Mouse (Mus musculus): Measurements from ENCODE around the gene Ick.

DNA sequence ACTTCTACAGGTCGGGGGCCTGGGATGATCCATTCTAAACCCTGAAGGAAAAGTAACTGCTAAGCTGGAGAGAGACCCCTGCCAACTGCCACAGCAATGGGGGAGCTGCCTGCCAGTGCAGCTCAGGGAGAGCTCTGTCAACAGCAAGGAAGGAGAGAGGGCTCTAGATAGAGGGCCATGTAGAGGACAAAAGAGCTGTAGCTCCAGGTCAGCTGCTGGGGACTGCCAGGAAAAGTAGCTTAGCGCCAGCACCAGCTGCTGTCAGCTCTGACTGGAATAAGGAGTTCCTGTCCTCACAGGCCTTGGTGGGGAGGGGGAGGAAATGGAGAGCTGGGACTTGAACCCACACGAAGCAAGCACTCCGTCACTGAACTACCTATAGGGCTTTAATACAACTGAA, 20.5 kb upstream of the Ick start:
- TF ChIP-seq POLR2A (IDR thresholded peaks at IDR 0.05; ENCODE audit: insufficient read depth, low read depth, low read length) (no peak), CTCF (IDR thresholded peaks at IDR 0.05) (no peak)
